ENCODE assay signal across 10 mouse cellular contexts in genomic region chr5:111901678-111902077, GRCm38 (mm10).
DNase-seq lines count a peak whose midpoint lies in the region; ATAC-seq lines count a peak whose summit lies in the region.
"Had no signal": no experiment of that assay in that cellular context is flagged by ENCODE, and none has a peak within 500 bp of the region (broad histone marks: within the 10 kb centered on the region; RNA-seq: fewer than 3 reads in every experiment).

No protein-coding gene starts in this region.

- no peak overlapping the region for H3K9ac ChIP-seq in forebrain, embryonic 13.5 days
- H3K9ac ChIP-seq: embryonic facial prominence, embryonic 15.5 days; lung, embryonic 15.5 days had no signal

- DNase-seq in gastrocnemius, adult 18-20 months (ENCODE audit: low spot score), result peak; percentile 36
- no peak for DNase-seq in gastrocnemius, postnatal 36 days
- DNase-seq in urinary bladder, postnatal 14 days (ENCODE audit: low spot score), result peak; percentile 58
- DNase-seq in urinary bladder, adult 2 months (ENCODE audit: low spot score), result no peak
- DNase-seq in kidney, postnatal 4 days, result peak; percentile 86 to 89
- DNase-seq in thymus, postnatal 0 days (ENCODE audit: low spot score), result peak; percentile 66
- no peak for DNase-seq in left cerebral cortex, adult 8-10 months (ENCODE audit: low spot score in 2 of 2)

- no peak overlapping the region for H3K27ac ChIP-seq in forebrain, embryonic 13.5 days
- H3K27ac ChIP-seq: embryonic facial prominence, embryonic 15.5 days; lung, embryonic 15.5 days had no signal

- ATAC-seq in forebrain, embryonic 13.5 days, result no peak

- intact Hi-C loops in gastrocnemius, postnatal 36 days (cut with DNase I), result no loop called here

- H3K4me2 ChIP-seq in forebrain, embryonic 13.5 days, result no peak overlapping the region
- H3K4me2 ChIP-seq: embryonic facial prominence, embryonic 15.5 days; lung, embryonic 15.5 days had no signal

- peaks cover 3% of the 10 kb centered on the region; the same call in 1 of the 2 replicates for H3K27me3 ChIP-seq in forebrain, embryonic 13.5 days
- H3K27me3 ChIP-seq: lung, embryonic 15.5 days had no signal

- H3K9me3 ChIP-seq in forebrain, embryonic 13.5 days (replicated peaks), result 0 out of 2 replicates have a peak, but pooled peaks cover 5% of the 10 kb centered on the region
- H3K9me3 ChIP-seq: embryonic facial prominence, embryonic 15.5 days; lung, embryonic 15.5 days had no signal

- H3K4me1 ChIP-seq in forebrain, embryonic 13.5 days, result peaks cover 44% of the 10 kb centered on the region
- H3K4me1 ChIP-seq: embryonic facial prominence, embryonic 15.5 days; lung, embryonic 15.5 days had no signal

- H3K4me3 ChIP-seq in forebrain, embryonic 13.5 days, result no peak overlapping the region
- H3K4me3 ChIP-seq: embryonic facial prominence, embryonic 15.5 days; lung, embryonic 15.5 days had no signal

- 24% methylated on average over 5 of the region's 5 CpGs for WGBS in forebrain, embryonic 13.5 days

- H3K36me3 ChIP-seq in forebrain, embryonic 13.5 days (ENCODE audit: poor library complexity, severe bottlenecking), result no peaks in the 10 kb centered on the region
- H3K36me3 ChIP-seq: embryonic facial prominence, embryonic 15.5 days; lung, embryonic 15.5 days had no signal

Comparison
In these comparisons a context has a peak if more than half of its experiments do, and no peak if none do; other contexts are left out.
1. DNase-seq: peak in gastrocnemius, adult 18-20 months (single experiment), urinary bladder, postnatal 14 days (single experiment), kidney, postnatal 4 days (2 of 2) and thymus, postnatal 0 days (single experiment); none in gastrocnemius, postnatal 36 days (0 of 2), urinary bladder, adult 2 months (single experiment) and left cerebral cortex, adult 8-10 months (0 of 2).